Mouse (Mus musculus) embryonic facial prominence, embryonic 14.5 days (tissue): ENCODE data around the gene Slc25a13. TPM values are rescaled to one million over a fixed set of nuclear protein-coding genes. Genes with fewer than 3 reads are reported as not detected.

Experiments
- ATAC-seq: fragments of 200-750 bp; cut with Nextera tagmentation; 2 replicates; pipeline ENCODE4 v1.8.0; 2017; ENCODE audit warnings: low read depth, moderate number of reproducible peaks, moderate TSS enrichment
- DNase-seq: peaks from one replicate; pipeline ENCODE4 v3.0.0-alpha.2; 2015; ENCODE audit warnings: low spot score
- H3K27ac ChIP-seq: fragments of 300-500 bp; sonication (generic); replicated peaks from 2 replicates; pipeline ENCODE4 v1.5.1; 2014; ENCODE audit warnings: low read depth, mild to moderate bottlenecking, low read length, moderate library complexity
- H3K27me3 ChIP-seq: fragments of 300-500 bp; sonication (generic); replicated peaks from 2 replicates; pipeline ENCODE4 v1.6.1; 2014; ENCODE audit warnings: low read length; ENCODE audit not compliant: control insufficient read depth, insufficient read depth
- H3K36me3 ChIP-seq: fragments of 300-500 bp; sonication (generic); 2 replicates; pipeline ENCODE4 v1.6.1; 2014; ENCODE audit warnings: low read length, mixed read lengths; ENCODE audit not compliant: control insufficient read depth, insufficient read depth
- H3K4me1 ChIP-seq: fragments of 300-500 bp; sonication (generic); 2 replicates; pipeline ENCODE4 v1.6.1; 2014; ENCODE audit warnings: antibody characterized with exemption, low read length; ENCODE audit not compliant: control insufficient read depth, insufficient read depth
- H3K4me2 ChIP-seq: fragments of 300-500 bp; sonication (generic); 2 replicates; pipeline ENCODE4 v1.6.1; 2014; ENCODE audit warnings: low read depth, mild to moderate bottlenecking, low read length, moderate library complexity, mixed read lengths
- H3K4me3 ChIP-seq: fragments of 300-500 bp; sonication (generic); 2 replicates; pipeline ENCODE4 v1.5.1; 2014; ENCODE audit warnings: low read depth, mild to moderate bottlenecking, low read length
- H3K9ac ChIP-seq: fragments of 300-500 bp; sonication (generic); 2 replicates; pipeline ENCODE4 v1.6.1; 2014; ENCODE audit warnings: low read depth, mild to moderate bottlenecking, low read length, moderate library complexity, mixed read lengths
- H3K9me3 ChIP-seq: fragments of 300-500 bp; sonication (generic); 2 replicates; pipeline ENCODE4 v1.6.1; 2016; ENCODE audit warnings: low read length; ENCODE audit not compliant: control insufficient read depth
- WGBS: fragments of 180-500 bp; shearing (Covaris S2); extraction: QIAGEN DNeasy Blood & Tissue Kit; methylation state at CpG from one replicate; pipeline ENCODE4 v1.1.7; 2014; 5-methylcytosine and 5-hydroxymethylcytosine counted together
- polyA plus RNA-seq: library from polyadenylated mRNA; unstranded; fragments of >200 nt; fragmentation: Nextera tagmentation; extraction: Ambion mirVana; gene quantifications from 2 replicates; pipeline ENCODE4 v1.2.1, GENCODE M21; 2014

Slc25a13 gene
- polyA plus RNA-seq, 1 experiment from 2014 or later: 16.9 TPM

- WGBS: 29% methylated on average over 18 of the region's 18 CpGs
- ATAC-seq (peak; percentile 71; the same call in 1 of the 2 replicates), DNase-seq (peak; percentile 72)
- Histone ChIP-seq H3K27ac (peak overlapping the region; percentile 69), H3K27me3 (peaks cover 5% of the 10 kb centered on the region; the same call in 1 of the 2 replicates), H3K9me3 (no peaks in the 10 kb centered on the region), H3K4me3 (no peak overlapping the region), H3K9ac (no peak overlapping the region), H3K36me3 (no peaks in the 10 kb centered on the region), H3K4me1 (peaks cover 18% of the 10 kb centered on the region), H3K4me2 (peak overlapping the region; percentile 33)
Measured at GRCm38 (mm10) chr6:6038773-6039550, 178.0 kb downstream of the Slc25a13 start.

GRCm38 (mm10) chr6:6027664-6028063 is 189.3 kb downstream of the Slc25a13 start:
- Histone ChIP-seq H3K4me3 (no peak overlapping the region), H3K9me3 (no peaks in the 10 kb centered on the region), H3K27ac (no peak overlapping the region), H3K9ac (no peak overlapping the region), H3K4me1 (peaks cover 5% of the 10 kb centered on the region; the same call in 1 of the 2 replicates), H3K27me3 (peaks cover 18% of the 10 kb centered on the region), H3K4me2 (no peak overlapping the region), H3K36me3 (no peaks in the 10 kb centered on the region)
- 44% methylated on average over 6 of the region's 6 CpGs for WGBS
- DNase-seq: peak; percentile 77
- no peak for ATAC-seq

- ATAC-seq (no peak), DNase-seq (no peak)
- Histone ChIP-seq H3K4me3 (no peak overlapping the region), H3K36me3 (no peaks in the 10 kb centered on the region), H3K27me3 (peaks cover 31% of the 10 kb centered on the region), H3K4me1 (peaks cover 10% of the 10 kb centered on the region), H3K27ac (no peak overlapping the region), H3K9me3 (no peaks in the 10 kb centered on the region), H3K9ac (no peak overlapping the region), H3K4me2 (no peak overlapping the region)
- WGBS: 68% methylated on average over 6 of the region's 6 CpGs
Measured at GRCm38 (mm10) chr6:6023976-6024375, 193.0 kb downstream of the Slc25a13 start.

- Histone ChIP-seq H3K27me3 (peaks cover 12% of the 10 kb centered on the region; the same call in 1 of the 2 replicates), H3K36me3 (no peaks in the 10 kb centered on the region), H3K4me1 (peaks cover 5% of the 10 kb centered on the region), H3K4me3 (no peak overlapping the region), H3K9me3 (no peaks in the 10 kb centered on the region), H3K4me2 (no peak overlapping the region), H3K27ac (no peak overlapping the region), H3K9ac (no peak overlapping the region)
- DNase-seq: no peak
- ATAC-seq: no peak
- 26% methylated on average over 9 of the region's 9 CpGs for WGBS
Measured at GRCm38 (mm10) chr6:6016931-6017330, 200.0 kb downstream of the Slc25a13 start.

- no peaks in the 10 kb centered on the region for H3K36me3 ChIP-seq
- 73% methylated on average over 15 of the region's 15 CpGs for WGBS
- peaks cover 16% of the 10 kb centered on the region for H3K27me3 ChIP-seq
- no peak overlapping the region for H3K9ac ChIP-seq
- no peak for DNase-seq
- H3K9me3 ChIP-seq: no peaks in the 10 kb centered on the region
- H3K4me1 ChIP-seq: peaks cover 5% of the 10 kb centered on the region
- no peak overlapping the region for H3K27ac ChIP-seq
- no peak overlapping the region for H3K4me3 ChIP-seq
- no peak overlapping the region for H3K4me2 ChIP-seq
- ATAC-seq: no peak
Measured at GRCm38 (mm10) chr6:6015616-6016015, 201.4 kb downstream of the Slc25a13 start.

GRCm38 (mm10) chr6:6011364-6011763 is 205.6 kb downstream of the Slc25a13 start:
- 73% methylated on average over 2 of the region's 2 CpGs for WGBS
- no peaks in the 10 kb centered on the region for H3K9me3 ChIP-seq
- ATAC-seq: no peak

GRCm38 (mm10) chr6:6005762-6006431 is 211.1 kb downstream of the Slc25a13 start:
- peak overlapping the region; percentile 98 for H3K4me2 ChIP-seq
- ATAC-seq (peak; percentile 95), DNase-seq (peak; percentile 93)
- H3K27me3 ChIP-seq: peaks cover 7% of the 10 kb centered on the region; the same call in 1 of the 2 replicates
- H3K4me1 ChIP-seq: no peaks in the 10 kb centered on the region
- H3K27ac ChIP-seq: peak overlapping the region; percentile 16; the same call in 1 of the 2 replicates
- peak overlapping the region; percentile 60 for H3K4me3 ChIP-seq
- no peaks in the 10 kb centered on the region for H3K36me3 ChIP-seq
- peak overlapping the region; percentile 64 for H3K9ac ChIP-seq
- H3K9me3 ChIP-seq: no peaks in the 10 kb centered on the region
- WGBS: 1% methylated on average over 35 of the region's 42 CpGs

More at GRCm38 (mm10) chr6:6011364-6011763, 205.6 kb downstream of the Slc25a13 start:
- no peak for DNase-seq
- Histone ChIP-seq H3K27ac (no peak overlapping the region), H3K4me2 (no peak overlapping the region), H3K9ac (no peak overlapping the region), H3K36me3 (no peaks in the 10 kb centered on the region), H3K4me3 (no peak overlapping the region), H3K4me1 (no peaks in the 10 kb centered on the region), H3K27me3 (peaks cover 9% of the 10 kb centered on the region)

- no peak for ATAC-seq
- no peak overlapping the region for H3K9ac ChIP-seq
- no peak for DNase-seq
Measured at GRCm38 (mm10) chr6:6004756-6005485, 212.1 kb downstream of the Slc25a13 start.

More at GRCm38 (mm10) chr6:6004756-6005485, 212.1 kb downstream of the Slc25a13 start:
- no peak overlapping the region; the same call in 1 of the 2 replicates for H3K27ac ChIP-seq
- H3K27me3 ChIP-seq: peaks cover 7% of the 10 kb centered on the region; the same call in 1 of the 2 replicates
- H3K9me3 ChIP-seq: no peaks in the 10 kb centered on the region
- no peaks in the 10 kb centered on the region for H3K4me1 ChIP-seq
- H3K36me3 ChIP-seq: no peaks in the 10 kb centered on the region
- 51% methylated on average over 12 of the region's 12 CpGs for WGBS
- H3K4me2 ChIP-seq: peak overlapping the region; percentile 98
- no peak overlapping the region for H3K4me3 ChIP-seq
